Mouse (Mus musculus) heart, adult 2 months (tissue): ENCODE results near the gene Snx32. TPM values are rescaled to one million over a fixed set of nuclear protein-coding genes. Genes with fewer than 3 reads are reported as not detected.

Experiments used
- DNase-seq, 2 experiments: peaks; one replicate each; pipeline ENCODE4 v3.0.0; 2021
- H3K27ac ChIP-seq: fragments of 200-600 bp; 2 replicates; pipeline ENCODE4 v1.8.1; 2022
- H3K27me3 ChIP-seq: fragments of 200-500 bp; 2 replicates; pipeline ENCODE4 v1.6.1; 2012; ENCODE audit warnings: mild to moderate bottlenecking, low read length, inconsistent platforms, mixed read lengths; ENCODE audit not compliant: control insufficient read depth, insufficient read depth
- H3K36me3 ChIP-seq: fragments of 200-500 bp; 2 replicates; pipeline ENCODE4 v1.6.1; 2012; ENCODE audit warnings: low read length, inconsistent platforms; ENCODE audit not compliant: control insufficient read depth, insufficient read depth
- H3K4me1 ChIP-seq: fragments of 200-500 bp; 2 replicates; pipeline ENCODE4 v1.6.1; 2011; ENCODE audit warnings: low read length; ENCODE audit not compliant: control insufficient read depth, insufficient read depth
- H3K4me3 ChIP-seq: fragments of 200-600 bp; 2 replicates; pipeline ENCODE4 v1.8.1; 2022
- H3K79me2 ChIP-seq: fragments of 200-500 bp; replicated peaks from 2 replicates; pipeline ENCODE4 v1.6.1; 2012; ENCODE audit warnings: mild to moderate bottlenecking, inconsistent platforms, low read length, moderate library complexity, mixed read lengths; ENCODE audit not compliant: control insufficient read depth, insufficient read depth
- H3K9ac ChIP-seq: fragments of 200-500 bp; 2 replicates; pipeline ENCODE4 v1.6.1; 2012; ENCODE audit warnings: low read depth, mild to moderate bottlenecking, control low read depth, inconsistent platforms, low read length, mixed read lengths
- CTCF ChIP-seq: fragments of 200-600 bp; IDR thresholded peaks from 2 replicates; pipeline ENCODE4 v1.8.1; 2022; ENCODE audit warnings: antibody characterized with exemption, mild to moderate bottlenecking, moderate library complexity
- EP300 ChIP-seq: fragments of 200-500 bp; IDR thresholded peaks from 2 replicates; pipeline ENCODE4 v1.6.1; 2011; ENCODE audit warnings: low read depth, low read length, control low read depth; ENCODE audit not compliant: insufficient read depth
- POLR2A ChIP-seq: fragments of 200-500 bp; IDR thresholded peaks from 2 replicates; pipeline ENCODE4 v1.6.1; 2011; ENCODE audit warnings: mild to moderate bottlenecking, low read depth, low read length, control low read depth; ENCODE audit not compliant: insufficient read depth
- WGBS: fragments of 180-500 bp; shearing (Covaris S2); methylation state at CpG from one replicate; pipeline ENCODE4 v1.1.7; 2018; 5-methylcytosine and 5-hydroxymethylcytosine counted together
- intact Hi-C: fragments of 180-260 bp; cut with DNase I; formaldehyde crosslinking; loops from one replicate; pipeline ENCODE4 v1.15.1; 2025
- polyA plus RNA-seq: library from polyadenylated mRNA; depleted of rRNA; stranded (reverse); fragments of >200 nt; gene quantifications from 2 replicates; pipeline ENCODE4 v1.2.3, GENCODE M21; 2012
- total RNA-seq, 2 experiments: library from RNA; stranded (reverse); gene quantifications; 2 replicates each; pipeline ENCODE4 v1.2.3; 2021

The Snx32 gene
- total and polyA plus RNA-seq, 3 experiments: 3.9 to 11.4 (median 5.2) TPM

- Histone ChIP-seq H3K27ac (no peak overlapping the region), H3K4me1 (no peaks in the 10 kb centered on the region), H3K4me3 (no peak overlapping the region), H3K9ac (no peak overlapping the region), H3K27me3 (peaks cover 4% of the 10 kb centered on the region), H3K36me3 (no peaks in the 10 kb centered on the region), H3K79me2 (no peaks in the 10 kb centered on the region)
- no peak for TF ChIP-seq POLR2A
- no peak for TF ChIP-seq EP300
- TF ChIP-seq CTCF: no peak
- 91% methylated on average over 14 of the region's 14 CpGs for WGBS
- no peak for DNase-seq
- intact Hi-C loops: no loop called here
Measured at GRCm38 (mm10) chr19:5554212-5554611, 43.9 kb upstream of the Snx32 start.

DNA sequence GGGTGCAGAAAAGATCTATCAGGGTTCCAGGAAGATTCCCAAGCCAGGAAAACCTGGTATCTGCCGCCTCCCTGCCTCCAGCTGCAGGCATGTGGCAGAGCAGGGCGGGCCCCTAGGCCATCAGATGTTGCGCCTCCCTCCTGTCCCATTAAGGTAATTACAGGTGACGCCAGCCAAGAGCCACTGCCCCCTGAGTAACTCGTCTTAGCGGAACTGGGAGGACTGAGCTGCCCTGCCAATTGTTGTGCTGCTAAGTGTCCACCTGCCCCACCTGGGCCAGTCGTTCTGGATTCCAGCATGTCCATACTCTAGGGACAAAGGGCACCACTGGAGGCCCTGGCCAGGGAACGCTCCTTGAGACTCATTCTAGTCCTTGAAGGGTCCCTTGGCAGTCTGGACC is 43.5 kb upstream of the Snx32 start:
- WGBS: 73% methylated on average over 8 of the region's 8 CpGs
- TF ChIP-seq POLR2A (no peak), EP300 (no peak), CTCF (no peak)
- no peak for DNase-seq
- Histone ChIP-seq H3K4me3 (no peak overlapping the region), H3K79me2 (no peaks in the 10 kb centered on the region), H3K36me3 (no peaks in the 10 kb centered on the region), H3K9ac (no peak overlapping the region), H3K27ac (no peak overlapping the region), H3K4me1 (no peaks in the 10 kb centered on the region), H3K27me3 (peaks cover 4% of the 10 kb centered on the region)
- intact Hi-C loops: no loop called here

GRCm38 (mm10) chr19:5547471-5548056 is 37.2 kb upstream of the Snx32 start:
- whole genome bisulfite sequencing: 51% methylated on average over 4 of the region's 4 CpGs
- H3K36me3 ChIP-seq: no peaks in the 10 kb centered on the region
- H3K4me3 ChIP-seq: no peak overlapping the region
- intact Hi-C loops: no loop called here
- DNase-seq: no peak
- H3K9ac ChIP-seq: no peak overlapping the region
- H3K27ac ChIP-seq: no peak overlapping the region
- H3K79me2 ChIP-seq: no peaks in the 10 kb centered on the region
- no peaks in the 10 kb centered on the region for H3K4me1 ChIP-seq
- no peak for TF ChIP-seq EP300
- no peak for TF ChIP-seq POLR2A
- no peaks in the 10 kb centered on the region for H3K27me3 ChIP-seq

DNA sequence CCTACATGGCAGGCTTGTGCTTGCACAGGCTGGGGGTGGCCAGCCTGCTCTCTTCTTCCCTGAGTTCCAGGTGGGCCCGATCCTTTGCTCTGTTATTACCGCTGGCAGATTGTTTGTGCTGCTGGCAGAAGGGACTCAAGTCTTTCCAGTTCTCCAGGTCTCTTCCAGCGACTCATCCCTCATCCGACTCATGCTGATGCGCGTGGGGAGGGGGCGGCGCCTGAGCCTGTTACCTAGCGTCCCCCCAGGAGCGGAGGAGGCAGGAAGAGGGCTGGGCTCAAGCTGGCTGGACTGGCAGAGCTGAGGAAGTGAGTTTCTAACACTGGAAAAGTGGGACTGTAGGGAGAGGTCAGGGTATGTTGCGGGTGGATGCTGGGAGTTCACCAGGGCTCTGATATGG is 33.7 kb upstream of the Snx32 start:
- intact Hi-C loops: no loop called here
- no peaks in the 10 kb centered on the region for H3K27me3 ChIP-seq
- no peaks in the 10 kb centered on the region for H3K79me2 ChIP-seq
- no peak overlapping the region for H3K9ac ChIP-seq
- no peaks in the 10 kb centered on the region for H3K4me1 ChIP-seq
- 54% methylated on average over 11 of the region's 11 CpGs for WGBS
- TF ChIP-seq EP300: no peak
- TF ChIP-seq POLR2A: no peak
- TF ChIP-seq CTCF: no peak
- no peaks in the 10 kb centered on the region for H3K36me3 ChIP-seq
- no peak overlapping the region for H3K27ac ChIP-seq
- H3K4me3 ChIP-seq: no peak overlapping the region
- DNase-seq: no peak

- WGBS: 84% methylated on average over 9 of the region's 9 CpGs
- Histone ChIP-seq H3K79me2 (no peaks in the 10 kb centered on the region), H3K9ac (no peak overlapping the region), H3K36me3 (no peaks in the 10 kb centered on the region), H3K4me3 (no peak overlapping the region), H3K27ac (no peak overlapping the region), H3K4me1 (no peaks in the 10 kb centered on the region), H3K27me3 (no peaks in the 10 kb centered on the region)
- intact Hi-C loops: no loop called here
- TF ChIP-seq EP300: no peak
- no peak for TF ChIP-seq CTCF
- TF ChIP-seq POLR2A: no peak
- no peak for DNase-seq
Measured at GRCm38 (mm10) chr19:5543362-5543761, 33.0 kb upstream of the Snx32 start.

- no peaks in the 10 kb centered on the region for H3K27me3 ChIP-seq
- no peak for DNase-seq
- H3K4me1 ChIP-seq: no peaks in the 10 kb centered on the region
- TF ChIP-seq EP300 (no peak), CTCF (no peak), POLR2A (no peak)
- H3K4me3 ChIP-seq: no peak overlapping the region
- WGBS: 78% methylated on average over 8 of the region's 8 CpGs
- H3K36me3 ChIP-seq: no peaks in the 10 kb centered on the region
- H3K27ac ChIP-seq: no peak overlapping the region
- intact Hi-C loops: no loop called here
- no peaks in the 10 kb centered on the region for H3K79me2 ChIP-seq
- no peak overlapping the region for H3K9ac ChIP-seq
Measured at GRCm38 (mm10) chr19:5538786-5539185, 28.4 kb upstream of the Snx32 start.
